Mouse (Mus musculus): ENCODE measurements around the gene Mrm3. TPM values are rescaled to one million over a fixed set of nuclear protein-coding genes. Genes with fewer than 3 reads are reported as not detected.

The Mrm3 gene
- total and polyA plus RNA-seq, 3 experiments, result 10.4 to 21.3 (median 18.1) TPM

DNA sequence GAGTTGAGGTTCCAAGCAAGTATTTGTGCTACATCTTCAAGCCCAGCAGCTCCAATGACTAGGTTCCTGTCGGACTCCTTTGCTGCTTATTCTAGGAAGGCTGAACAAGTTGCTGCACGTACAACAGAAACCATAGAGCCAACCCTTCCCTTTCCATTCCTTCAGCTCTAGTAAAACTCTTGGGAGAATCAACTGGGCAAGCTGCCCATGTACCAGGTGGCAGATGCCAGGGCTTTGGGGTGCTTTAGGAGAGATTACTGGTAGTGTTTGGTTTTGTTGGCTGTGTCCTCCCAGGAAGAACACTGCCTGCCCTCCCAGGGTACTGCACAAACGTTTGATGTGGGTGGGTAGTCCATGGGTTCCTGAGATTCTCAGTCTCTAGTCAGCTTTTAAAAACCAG lies 8.5 kb downstream of the Mrm3 start:
- no peak for DNase-seq

DNA sequence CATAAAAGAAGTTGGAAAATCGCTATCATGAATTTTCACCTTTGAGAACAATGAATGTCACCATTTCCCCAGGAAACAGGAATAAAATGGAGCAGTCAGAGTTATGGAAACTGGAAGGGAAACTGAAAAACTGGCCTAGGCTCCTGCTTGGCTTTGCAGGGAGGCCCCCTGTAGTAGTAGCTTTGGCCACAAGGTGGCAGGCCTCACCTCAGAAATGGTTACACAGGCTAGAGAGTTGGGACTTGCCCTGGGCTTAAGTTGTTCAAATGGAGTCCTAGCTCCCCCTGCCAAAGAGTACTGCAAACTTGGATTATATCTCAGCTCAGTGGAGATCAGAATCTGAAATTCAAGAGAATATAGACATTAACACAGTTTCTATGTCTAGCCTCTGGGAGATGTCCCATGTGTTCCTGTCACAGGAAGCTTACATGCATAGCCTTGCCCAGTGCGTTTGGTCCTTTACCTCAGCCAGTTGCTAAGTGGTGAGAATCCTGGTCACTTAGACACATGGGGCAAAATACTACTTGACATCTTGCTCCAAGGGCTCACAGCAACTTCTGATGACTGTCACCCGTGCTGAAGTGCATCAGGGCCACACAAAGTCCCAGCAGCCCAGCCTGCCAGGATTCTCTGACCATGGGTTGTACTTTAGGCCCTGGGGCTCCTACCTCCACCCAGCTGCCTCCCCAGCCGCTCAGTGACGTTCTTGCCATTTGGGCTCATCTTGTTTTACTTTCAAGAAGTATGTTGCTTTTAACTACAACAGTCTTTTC lies 9.8 kb downstream of the Mrm3 start:
- DNase-seq, result peak; percentile 89

DNA sequence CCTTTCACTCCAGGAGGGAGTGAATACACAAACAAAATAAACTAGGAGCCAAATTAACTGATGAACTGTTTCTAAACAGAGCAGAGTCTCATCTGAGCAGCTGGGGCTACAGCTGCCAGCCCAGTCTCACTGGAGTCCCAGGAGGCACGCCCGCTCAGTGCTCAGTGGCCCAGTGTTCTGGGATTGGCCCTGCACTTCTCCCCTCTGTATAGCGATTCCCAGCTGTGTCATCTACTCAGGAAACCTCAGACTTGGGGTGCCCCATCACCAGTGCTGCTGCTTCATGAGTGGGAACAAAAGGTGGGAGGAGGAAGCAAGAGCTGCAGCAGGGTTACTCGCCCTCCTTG lies 10.4 kb downstream of the Mrm3 start:
- no peak for DNase-seq

DNA sequence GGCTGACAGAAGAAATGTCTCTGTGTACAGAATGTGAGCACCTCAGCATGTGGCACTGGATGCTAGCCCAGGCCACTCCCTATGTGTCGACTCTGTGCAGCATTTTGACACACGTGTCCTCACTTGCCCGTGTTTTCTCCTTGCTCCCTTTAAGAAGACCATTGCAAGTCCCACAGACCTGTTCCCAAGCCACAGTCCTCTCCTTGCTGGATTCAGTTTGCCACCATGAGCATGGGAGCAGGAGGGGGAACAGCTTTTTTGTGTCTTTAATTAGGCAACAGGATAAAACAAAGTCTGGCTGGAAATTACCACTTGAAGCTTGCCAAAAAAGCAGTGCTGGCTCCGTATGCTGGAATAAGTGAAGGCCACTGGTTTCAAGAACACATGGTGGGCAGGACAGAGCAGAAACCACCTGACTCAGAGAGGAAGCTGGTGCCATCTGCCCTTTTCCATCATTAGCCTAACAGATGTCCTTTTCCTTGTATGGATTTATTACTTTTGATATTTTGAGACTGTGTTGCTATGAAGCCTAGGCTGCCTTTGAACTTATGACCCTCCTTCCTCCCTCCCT lies 12.0 kb downstream of the Mrm3 start:
- peak; percentile 64 for DNase-seq

DNA sequence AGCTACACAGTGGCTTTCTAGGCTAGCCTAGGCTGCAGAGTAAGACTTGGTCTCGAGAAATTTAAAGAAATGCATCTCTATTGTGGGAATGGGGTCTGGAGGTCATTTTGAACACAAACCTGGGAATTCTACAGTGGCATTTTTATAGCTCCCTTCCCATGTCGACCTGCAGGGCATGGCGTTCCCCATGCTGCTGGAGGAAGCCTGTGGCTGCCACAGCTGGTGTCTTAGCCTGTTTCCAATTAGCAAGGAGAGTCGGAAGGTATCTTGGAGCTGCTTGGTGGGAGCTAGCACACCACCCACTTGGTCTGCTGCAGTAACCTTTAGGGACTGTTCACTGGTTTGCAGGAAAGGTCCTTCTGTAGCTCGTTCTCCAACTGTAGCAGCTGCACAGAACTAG lies 12.6 kb downstream of the Mrm3 start:
- DNase-seq, result no peak

DNA sequence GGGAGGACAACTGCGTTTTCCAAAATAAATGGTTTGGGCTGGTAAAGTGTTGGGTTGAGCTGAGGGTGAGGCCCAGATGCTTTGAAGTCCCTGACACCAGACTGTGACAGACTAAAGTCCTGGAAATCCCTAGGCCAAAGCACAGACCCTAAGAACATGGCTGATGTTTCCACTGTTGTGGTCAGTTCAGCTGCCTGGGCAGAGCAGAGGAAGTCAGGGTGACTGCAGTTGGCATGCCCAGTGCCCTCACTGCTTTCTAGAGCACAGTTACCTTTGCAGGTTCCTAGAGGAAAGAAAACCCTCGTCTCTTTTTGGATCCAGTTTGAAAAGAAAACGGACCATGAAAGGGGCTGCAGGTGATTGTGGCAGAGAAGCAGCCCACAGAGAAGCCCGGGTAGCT lies 13.9 kb downstream of the Mrm3 start:
- no peak for DNase-seq

DNA sequence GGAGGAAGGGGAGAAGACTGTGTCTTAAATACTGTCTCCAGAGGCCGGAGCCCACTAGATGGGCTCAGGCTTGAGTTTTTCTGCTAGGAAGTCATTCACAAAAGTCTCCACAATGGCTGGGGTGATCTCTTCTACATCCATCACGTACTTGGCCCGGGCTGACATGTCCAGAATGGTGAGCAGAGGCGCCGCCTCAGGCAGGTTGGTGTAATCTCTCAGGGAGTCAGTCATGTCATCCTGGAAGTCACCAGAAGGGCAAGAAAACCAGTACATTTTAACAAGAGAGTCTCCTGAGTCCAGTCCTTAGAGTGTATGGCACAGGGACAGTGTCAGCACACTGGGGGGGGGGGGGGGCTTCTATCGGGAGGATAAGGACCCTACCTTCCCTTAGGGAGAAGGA lies 15.0 kb downstream of the Mrm3 start:
- DNase-seq, result no peak

DNA sequence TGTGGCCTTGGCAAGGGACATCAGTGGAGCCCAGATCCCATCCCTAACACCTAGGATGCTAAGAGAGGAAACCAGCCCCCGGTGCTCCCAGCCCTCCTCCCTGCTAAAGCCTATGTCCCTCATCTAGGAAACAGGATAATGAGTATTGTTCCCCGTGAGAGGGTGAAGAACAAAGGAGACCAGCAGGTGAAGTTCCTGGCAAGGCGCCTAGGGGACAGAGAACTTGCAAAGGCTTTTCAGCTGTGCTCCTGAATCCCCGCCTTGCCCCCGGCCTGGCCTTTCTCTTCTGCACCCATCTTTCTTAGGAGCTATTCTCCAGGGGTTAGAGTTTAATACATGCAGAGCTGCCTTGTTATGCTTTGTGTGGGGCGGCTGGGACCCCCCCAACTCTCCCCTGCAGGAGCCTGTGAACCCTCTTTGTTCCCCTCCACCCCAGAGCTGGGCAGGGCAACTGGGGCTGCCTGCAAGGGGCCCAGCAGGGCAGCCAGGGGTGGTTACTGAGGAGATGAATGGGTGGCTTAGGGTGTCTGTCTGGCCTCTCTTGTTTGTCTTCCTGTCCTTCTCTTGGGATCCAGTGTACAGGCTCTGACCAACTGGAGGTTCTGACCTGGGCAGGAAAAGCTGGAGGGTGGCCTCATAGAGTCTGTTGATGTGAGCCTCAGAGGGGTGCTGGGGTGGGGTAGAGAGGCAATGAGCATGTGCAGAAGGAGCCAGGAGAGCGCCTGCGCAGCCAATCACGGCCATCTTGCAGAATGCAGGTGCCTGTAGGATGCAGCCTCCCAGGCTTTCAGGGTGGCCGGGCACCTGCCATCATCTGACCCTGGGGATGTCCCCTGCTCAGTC lies 16.9 kb downstream of the Mrm3 start:
- no peak for DNase-seq

DNA sequence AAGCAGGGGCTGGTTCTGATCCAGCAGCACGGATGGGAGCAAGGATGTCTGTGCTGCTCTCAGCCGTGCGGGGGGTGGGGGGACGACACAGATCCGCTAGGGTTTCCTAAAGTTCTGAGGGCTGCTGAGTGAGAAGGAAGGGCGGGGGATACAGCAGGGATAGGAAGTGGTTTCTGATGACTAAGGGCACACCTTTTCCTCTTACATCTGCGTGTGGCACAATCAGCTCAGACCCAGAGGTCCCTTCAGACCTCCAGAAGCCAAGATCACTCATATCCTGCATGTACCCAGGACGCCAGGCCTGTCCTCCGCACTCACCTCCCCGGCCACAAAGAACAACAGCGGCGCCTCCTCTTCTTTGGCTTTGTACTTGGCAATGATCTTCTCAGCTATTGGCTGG lies 17.7 kb downstream of the Mrm3 start:
- DNase-seq, result no peak

DNA sequence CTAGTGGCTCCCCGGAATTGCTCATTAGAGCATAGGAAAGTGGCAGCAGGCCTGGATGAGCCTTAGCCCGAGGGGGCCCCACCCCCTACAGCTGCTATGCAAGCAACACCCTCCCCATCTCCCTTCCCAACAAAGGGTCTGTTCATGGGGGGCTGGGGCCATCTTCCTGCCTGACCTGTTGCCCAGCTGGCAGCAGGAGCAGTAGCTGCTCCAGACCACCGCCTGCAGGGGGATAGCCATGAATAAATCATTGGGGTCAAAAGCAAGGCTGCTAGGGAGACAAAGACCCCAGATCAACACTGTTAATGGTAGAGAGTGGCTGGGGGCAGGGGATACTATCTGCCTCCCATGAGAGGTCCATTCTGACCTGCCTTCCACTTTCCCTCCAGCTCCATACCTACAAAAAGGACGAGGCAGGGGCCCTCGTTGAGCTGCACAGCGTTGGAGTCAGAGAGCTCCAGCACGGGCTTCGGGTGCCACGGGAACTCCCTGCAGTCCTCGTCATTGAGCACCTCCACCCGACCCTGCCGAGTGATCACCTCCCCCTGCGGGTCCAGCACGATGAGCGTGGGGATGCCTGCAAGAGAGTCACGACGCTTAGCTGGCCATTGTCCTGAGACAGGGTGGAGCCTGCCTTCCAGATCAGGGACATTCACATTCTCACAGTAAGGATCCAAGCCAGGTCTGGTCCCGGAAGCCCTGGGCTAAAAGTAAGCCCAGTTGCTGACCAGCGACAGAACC lies 19.3 kb downstream of the Mrm3 start:
- no peak for DNase-seq

DNA sequence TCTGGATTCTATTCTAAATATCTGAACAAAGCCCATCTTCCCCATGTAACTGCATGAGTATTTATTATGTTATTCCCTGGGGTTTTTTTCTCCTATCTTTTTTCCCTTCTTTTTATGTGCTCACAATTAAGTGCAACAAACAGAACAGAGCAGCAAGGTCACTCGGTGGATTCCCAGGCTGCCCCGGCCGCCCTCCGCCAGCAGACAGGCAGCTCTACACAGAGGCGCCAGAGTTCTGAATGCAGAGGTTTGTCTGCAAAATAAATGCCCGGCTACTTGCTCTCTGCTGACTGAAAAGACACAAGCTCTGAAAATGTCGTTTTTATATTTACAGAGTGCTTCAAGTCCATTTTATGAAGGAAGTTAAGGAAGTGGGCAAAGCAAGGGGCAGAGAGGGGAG lies 24.0 kb downstream of the Mrm3 start:
- DNase-seq, result no peak

DNA sequence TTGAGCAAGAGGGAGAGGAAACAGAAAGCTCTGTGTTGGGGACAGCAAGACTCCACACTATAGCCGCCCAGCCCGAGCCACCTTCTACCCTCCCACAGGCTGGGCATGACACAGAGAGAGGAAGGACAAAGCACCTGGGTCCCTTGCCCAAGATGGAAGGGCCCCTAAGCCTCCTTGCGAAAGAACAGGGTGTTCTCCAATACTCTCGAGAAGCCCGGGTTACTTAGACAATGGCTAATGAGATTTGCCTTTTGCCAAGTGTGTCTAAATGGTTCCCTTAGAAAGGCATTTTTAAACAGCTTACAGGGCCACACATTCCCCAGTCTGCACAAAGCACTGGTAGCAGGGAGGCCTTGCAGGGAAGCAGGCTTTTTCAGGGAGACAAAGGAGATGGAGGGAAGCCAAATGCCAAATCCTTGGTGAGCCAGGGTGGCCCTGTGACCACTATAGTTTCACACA lies 24.5 kb downstream of the Mrm3 start:
- no peak for DNase-seq

DNA sequence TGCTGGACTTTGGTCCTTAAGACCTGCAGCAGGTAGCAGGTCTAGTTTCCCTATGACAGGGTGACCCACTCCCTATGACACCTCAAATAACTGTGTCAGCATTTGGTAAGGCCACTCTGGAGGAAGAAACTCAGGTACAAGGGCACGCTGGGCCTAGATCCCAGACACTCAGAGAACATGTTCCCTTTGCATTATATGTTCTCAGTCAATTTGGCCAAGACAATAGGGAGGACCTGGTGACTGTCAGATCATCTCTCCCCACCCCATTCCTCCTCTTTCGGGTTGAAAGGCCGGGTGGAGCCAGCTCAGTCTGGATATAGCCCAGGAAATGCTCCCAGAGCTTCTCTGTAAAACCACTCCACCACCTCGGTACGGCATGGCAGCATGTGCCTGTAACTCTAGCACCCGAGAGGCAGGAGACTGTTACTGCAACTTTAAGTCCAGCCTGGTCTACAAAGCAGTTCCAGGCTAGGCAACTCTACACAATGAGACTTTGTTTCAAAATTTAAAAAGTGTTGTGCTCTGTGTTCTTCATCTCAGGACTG lies 25.1 kb downstream of the Mrm3 start:
- DNase-seq, result no peak

DNA sequence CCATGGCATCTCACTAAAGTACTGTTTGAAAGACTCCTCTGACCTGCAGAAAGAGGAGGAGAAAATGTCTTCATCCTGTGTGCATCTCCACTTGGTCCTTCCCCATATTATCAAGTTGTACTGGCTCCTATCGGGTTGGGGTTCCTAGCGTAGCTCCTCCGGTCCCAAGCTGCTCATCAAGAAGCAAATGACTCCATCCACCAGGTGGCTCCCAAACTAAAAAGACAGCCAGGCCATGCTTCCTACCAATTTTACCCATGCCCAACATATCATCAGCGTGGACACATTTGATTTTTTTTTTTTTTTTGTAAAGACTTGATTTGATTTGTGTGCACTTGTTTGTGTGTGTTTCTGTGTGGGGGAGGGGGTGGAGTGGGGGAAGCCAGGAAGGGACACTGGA lies 28.9 kb downstream of the Mrm3 start:
- no peak for DNase-seq

DNA sequence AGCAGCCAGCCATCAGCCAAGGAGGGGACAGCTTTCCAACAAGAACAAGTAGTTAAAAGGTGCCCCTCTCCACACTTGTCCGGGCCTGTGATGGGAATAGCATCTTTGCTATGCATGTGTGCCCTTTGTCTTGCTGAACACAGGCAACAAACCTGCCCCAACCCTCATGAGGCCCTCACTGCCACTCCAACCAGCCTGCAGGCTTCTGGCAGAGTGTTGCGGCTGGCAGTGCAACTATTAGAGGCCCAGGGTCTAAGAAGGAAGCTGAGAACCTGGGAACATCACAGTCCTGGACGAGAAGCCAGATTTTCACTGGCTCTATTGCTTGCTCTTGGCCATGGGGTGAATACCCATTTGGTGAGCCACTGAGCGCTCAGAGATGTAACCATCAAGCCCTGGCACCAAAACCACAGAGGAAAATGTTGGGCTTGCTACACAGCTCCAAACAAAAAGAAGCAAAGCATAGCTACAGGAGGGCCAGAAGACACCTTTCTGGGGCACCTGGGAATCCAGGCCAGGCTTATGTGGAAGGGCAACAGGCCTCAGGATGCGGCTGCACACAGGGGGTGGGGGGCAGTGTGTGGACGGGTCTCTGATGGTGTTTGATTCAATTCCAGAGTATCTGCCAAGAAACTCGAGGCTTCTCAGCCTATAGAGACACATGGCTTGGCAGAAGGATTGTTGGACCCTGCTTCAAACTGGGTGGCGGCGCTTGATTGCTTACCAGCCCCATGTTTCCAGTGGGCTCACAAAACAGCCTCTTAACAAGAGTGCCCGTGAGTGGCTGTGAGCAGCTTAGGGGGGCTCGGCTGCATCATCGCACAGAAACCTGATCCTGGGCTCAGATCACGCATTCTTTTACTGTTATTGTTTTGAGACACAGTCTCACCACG lies 35.7 kb downstream of the Mrm3 start:
- DNase-seq, result no peak

DNA sequence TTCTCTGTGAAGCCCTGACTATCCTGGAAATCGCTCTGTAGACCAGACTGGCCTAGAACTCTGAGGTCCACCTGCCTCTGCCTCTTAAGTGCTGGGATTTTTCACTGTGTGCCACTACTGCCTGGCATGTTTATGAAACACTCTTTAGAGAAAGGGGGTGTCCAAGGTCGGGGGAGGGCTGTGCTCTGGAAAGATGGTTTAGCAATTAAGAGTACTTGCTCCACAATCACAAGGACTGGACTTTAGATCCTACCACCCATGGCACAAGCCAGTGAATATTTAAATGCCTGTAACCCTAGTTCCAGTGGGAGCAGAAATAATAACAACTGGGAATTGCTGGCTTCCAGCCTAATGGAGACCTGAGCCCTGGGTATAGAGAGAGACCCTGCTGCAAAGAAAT lies 36.5 kb downstream of the Mrm3 start:
- no peak for DNase-seq

DNA sequence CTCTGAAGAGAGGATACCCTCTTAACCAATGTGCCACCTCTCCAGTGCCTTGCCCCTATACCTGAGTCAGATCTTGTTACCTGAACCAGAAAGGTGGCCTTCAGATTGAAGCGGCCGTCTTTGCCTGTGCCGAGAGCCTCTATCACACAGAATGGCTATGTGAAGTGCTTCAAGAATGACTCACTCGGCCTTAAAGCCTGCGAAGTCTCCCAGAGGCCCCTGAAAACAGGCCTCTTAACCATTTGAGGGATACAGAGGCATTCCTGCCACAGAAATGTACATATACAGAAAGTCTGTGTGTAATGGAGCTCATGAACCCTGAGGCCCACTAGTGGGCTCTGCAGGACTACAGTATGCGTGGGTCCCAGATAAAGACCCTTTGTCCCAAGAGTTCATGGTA lies 40.3 kb downstream of the Mrm3 start:
- peak; percentile 30 for DNase-seq

DNA sequence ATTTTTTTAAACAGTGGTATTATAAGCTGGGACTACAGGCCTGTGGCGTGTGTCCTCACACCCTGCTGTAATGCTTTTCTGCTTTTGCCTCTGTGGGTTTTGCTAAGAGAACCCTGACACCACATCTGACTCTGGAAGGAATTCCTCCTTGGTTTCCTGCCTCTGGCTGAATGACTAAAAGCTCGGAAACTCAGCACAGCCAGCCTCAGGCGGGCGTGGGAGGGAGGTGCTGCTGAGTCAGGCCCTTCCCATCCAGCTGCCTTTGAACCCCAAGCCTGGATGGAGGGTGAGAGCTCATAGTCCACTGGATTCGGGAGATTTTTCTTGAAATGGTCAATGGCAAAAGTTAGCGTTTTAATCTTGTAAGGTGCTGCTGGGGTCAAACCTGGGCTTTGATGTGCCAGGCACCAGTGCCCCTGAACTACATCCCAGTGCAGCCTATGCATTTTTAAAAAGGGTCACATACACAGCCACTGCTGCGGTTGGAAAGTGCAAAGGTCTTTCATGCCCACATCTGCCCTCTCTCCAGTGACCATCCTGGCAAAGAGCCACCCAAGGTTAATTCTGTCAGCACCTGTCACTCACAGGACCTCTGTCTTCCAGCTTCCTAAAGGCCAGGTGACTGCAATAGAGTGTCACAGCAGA lies 42.0 kb downstream of the Mrm3 start:
- DNase-seq, result peak; percentile 77

DNA sequence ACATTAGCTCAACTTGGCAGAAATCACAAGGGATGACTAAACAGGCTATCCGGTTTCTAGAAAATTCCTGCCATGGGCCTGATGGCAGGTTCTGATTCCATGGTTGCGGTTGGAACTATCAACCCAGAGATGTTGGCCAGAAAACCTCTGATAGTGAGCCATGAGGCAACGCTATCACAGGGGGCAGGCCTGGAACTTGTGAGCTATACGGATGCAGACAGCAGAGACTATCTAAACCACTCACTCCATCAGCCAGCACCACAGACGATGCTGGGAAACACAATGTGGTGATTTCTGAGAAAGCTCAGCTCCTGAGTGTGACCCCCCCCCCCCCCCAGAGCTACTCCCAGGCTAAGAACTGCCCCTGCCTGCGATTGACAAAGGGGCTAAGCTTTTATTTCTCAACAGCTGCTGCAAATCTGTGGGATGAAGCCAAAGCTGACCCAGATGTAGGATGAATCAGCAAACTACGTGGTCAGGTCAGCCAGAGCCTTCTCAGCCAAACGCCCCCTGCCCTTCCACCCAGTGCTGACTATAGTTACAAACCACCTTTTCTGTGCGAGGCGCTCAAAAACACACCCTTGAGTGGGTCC lies 43.1 kb downstream of the Mrm3 start:
- no peak for DNase-seq

DNA sequence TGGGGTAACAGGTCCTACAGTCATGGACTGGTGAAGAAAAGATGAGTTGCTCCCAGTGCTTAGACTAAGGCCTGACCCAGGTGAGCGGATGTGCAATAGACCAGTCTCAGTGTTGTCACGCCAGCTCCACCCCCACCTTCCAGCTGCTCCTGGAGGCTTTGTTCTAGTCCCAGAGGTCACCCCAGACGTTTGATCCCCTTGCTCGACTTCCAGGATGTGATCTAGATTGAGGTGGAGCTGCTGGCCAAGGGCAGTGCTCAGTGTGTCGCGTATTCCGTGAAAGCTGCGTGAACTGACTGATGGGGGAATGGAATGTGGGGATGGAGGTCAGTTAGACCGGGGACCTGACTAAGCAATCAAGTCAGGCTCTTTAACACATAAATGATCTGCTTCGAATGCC lies 43.8 kb downstream of the Mrm3 start:
- no peak for DNase-seq
